Mouse (Mus musculus): ENCODE results near the gene Ddx27.

- TF ChIP-seq POLR2A (IDR thresholded peaks at IDR 0.05; ENCODE audit: low read depth, low read length) (no peak), CTCF (conservative IDR thresholded peaks at IDR 0.05; ENCODE audit: insufficient read depth, insufficient read length, low read depth, low read length) (no peak)
Measured at GRCm38 (mm10) chr2:166977490-166977889, 37.5 kb upstream of the Ddx27 start.

Measured in kidney, adult 2 months (tissue).